Mouse (Mus musculus): ENCODE results near the gene Raly. TPM values are rescaled to one million over a fixed set of nuclear protein-coding genes. Genes with fewer than 3 reads are reported as not detected.
A peak's percentile ranks its signal among the peaks of the same experiment; 100 is the strongest.
"Not testable (repeated sequence)": the region's sequence is repeated elsewhere in the genome, so short reads cannot be mapped to it uniquely, and the experiment has no call there.

Gene Raly
- total RNA-seq, 1 experiment from 2014 or later: 108 TPM

DNA sequence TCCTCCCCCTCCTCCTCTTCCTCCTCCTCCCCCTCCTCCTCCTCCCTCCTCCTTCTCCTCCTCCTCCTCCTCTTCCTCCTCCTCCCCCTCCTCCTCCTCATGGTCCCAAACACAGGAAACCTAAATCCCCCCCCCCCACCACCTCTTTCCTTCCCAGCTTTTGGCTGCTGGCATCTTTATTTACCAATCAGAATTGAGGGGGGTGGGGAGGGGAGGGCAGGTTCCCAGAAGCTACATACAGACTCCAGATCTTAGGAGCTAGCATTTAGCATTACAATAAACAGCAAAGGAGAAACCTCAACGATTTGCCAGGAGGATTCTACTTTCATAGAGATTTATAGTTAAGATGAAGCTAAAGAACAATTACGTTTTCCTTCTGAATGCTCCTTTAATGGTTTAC lies 114.9 kb downstream of the Raly start:
- ATAC-seq (ENCODE audit: extremely low read depth, insufficient number of reproducible peaks, low FRiP score, poor library complexity, severe bottlenecking): no peak

DNA sequence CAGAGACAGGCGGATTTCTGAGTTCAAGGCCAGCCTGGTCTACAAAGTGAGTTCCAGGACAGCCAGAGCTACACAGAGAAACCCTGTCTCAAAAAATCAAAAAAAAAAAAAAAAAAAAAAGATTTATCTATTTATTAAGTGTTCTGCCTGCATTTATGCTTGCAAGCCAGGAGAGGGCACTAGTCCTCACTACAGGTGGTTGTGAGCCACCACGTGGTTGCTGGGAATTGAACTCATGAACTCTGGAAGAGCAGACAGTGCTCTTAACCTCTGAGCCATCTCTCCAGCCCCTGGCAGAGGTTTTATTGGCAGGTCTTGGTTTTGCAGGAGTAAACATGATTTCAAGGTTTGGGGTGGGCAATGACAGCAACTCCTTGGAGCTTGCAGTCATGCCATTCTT lies 117.3 kb downstream of the Raly start:
- not testable (repeated sequence) for ATAC-seq (ENCODE audit: extremely low read depth, insufficient number of reproducible peaks, low FRiP score, poor library complexity, severe bottlenecking)

DNA sequence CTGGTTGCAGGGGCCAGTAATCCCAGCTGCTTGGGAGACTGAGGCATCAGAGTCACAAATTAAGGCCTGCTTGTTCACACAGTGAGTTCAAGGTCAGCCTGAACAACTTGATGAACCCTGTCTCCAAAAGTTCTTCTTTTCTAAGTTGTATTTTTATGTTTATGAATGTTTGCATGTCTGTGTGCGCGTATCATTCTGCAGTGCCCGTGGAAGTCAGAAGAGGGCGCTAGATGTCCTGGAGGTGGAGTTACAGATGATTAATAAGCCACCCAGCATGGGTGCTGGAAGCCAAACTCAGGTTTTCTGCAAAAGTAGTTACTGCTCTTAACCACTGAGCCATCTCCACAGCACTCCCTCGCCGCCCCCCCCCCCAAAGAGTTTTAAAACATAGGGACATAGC lies 118.9 kb downstream of the Raly start:
- ATAC-seq (ENCODE audit: extremely low read depth, insufficient number of reproducible peaks, low FRiP score, poor library complexity, severe bottlenecking): no peak

DNA sequence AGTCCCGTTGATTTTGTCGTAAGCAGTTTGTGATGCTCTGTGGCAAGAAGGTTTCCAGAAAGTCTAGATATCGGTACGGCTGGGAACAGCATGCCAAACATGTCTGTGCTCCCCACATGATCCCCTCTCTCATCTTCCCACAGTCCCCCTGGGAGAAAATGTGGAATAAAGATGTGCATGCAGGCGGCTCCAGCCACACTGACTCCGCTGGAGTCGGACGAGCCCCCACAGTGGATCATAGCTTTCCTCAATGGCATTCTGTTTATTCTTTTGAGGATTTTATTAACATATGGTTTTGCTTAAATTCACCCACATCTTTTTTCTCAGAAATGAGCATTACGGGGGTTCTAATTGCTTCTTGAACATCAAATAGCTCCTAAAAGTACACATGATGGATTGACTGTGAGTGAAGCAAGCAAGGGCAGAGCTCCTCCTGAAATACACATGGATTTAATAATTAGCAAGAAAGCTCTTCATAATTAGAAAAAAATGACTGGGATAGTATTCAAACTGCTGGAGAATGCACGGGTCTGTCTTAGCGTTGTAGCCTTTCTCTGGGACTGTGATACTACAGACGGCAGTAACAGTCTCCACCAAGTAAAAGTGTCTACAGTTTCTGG lies 125.1 kb downstream of the Raly start:
- no peak for ATAC-seq (ENCODE audit: extremely low read depth, insufficient number of reproducible peaks, low FRiP score, poor library complexity, severe bottlenecking)

DNA sequence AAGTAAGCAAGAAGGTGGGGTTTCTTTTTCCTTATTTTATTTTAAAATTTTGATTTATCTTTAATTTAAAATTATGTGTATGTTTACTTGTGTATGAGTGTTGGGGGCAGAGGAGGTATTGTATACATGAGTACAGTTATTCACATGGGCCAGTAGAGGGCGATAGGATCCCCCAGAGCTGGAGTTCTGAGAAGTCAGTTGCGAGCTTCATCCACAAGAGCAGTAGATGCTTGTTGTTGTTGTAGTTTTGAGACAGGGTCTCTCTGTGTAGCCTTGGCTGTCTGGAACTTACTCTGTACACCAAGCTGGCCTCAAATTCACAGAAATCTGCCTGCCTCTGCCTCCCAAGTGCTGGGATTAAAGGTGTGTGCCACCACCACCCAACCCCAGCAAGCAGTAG lies 125.7 kb downstream of the Raly start:
- 0 out of 2 replicates have a peak, but pooled peaks have one; percentile 26 for ATAC-seq (ENCODE audit: extremely low read depth, insufficient number of reproducible peaks, low FRiP score, poor library complexity, severe bottlenecking)

Other genes starting within 250 kb of the Raly start
- gene 1700003F12Rik, start 244.0 kb upstream of the Raly start, total RNA-seq (2017): 1.2 TPM in 1 of 2 replicates, not detected in the other
- 0.25 TPM in 1 of 2 replicates, not detected in the other for gene Actl10, start 239.3 kb upstream of the Raly start, total RNA-seq (2017)
- not detected in 2 replicates for gene Necab3, start 232.2 kb upstream of the Raly start, total RNA-seq (2017)
- 0.98 and 1.5 TPM in 2 replicates for gene E2f1, start 221.2 kb upstream of the Raly start, total RNA-seq (2017)
- 7.4 and 10.9 TPM in 2 replicates for gene Pxmp4, start 187.4 kb upstream of the Raly start, total RNA-seq (2017)
- 3.3 and 4.3 TPM in 2 replicates for gene Zfp341, start 177.8 kb upstream of the Raly start, total RNA-seq (2017)
- gene 4930519P11Rik, start 177.7 kb upstream of the Raly start, total RNA-seq (2017): 4.8 and 5.4 TPM in 2 replicates
- gene Chmp4b, start 139.4 kb upstream of the Raly start, total RNA-seq (2017): 151 and 159 TPM in 2 replicates
- not detected in 2 replicates for gene Gm14214, start 21.1 kb upstream of the Raly start, total RNA-seq (2017)
- gene a, start 306 bp downstream of the Raly start, total RNA-seq (2017): not detected in 2 replicates
- 71.1 and 75.9 TPM in 2 replicates for gene Eif2s2, start 101.8 kb downstream of the Raly start, total RNA-seq (2017)
- gene Gm14226, start 227.2 kb downstream of the Raly start, total RNA-seq (2017): not detected in 2 replicates